Mouse (Mus musculus) gastrocnemius, postnatal 10 days (tissue): ENCODE data around the gene Atp2c1. TPM values are rescaled to one million over a fixed set of nuclear protein-coding genes. Genes with fewer than 3 reads are reported as not detected.

Source experiments
- DNase-seq: peaks from one replicate; pipeline ENCODE4 v3.0.0; 2021; ENCODE audit warnings: mixed read lengths
- long read RNA-seq, 2 experiments: library from polyadenylated mRNA; stranded (forward); transcript quantifications; one replicate each; pipeline ENCODE4 v2.0.0; 2021
- total RNA-seq, 2 experiments: library from RNA; stranded (reverse); gene quantifications; 2 replicates each; pipeline ENCODE4 v1.2.3; 2021

Atp2c1 gene
- 10 to 100 TPM; 35.7 to 47.4 TPM for total RNA-seq
- long read RNA-seq, experiment 1, full-length matches to known transcripts: 35 of 51 reads
- long read RNA-seq, experiment 1, partial matches to known transcripts: 3 of 51 reads
- long read RNA-seq, experiment 1, other reads (novel, unspliced or antisense): 13 of 51 reads
- long read RNA-seq, experiment 2, full-length matches to known transcripts: 24 of 30 reads
- long read RNA-seq, experiment 2, partial matches to known transcripts: 3 of 30 reads
- long read RNA-seq, experiment 2, other reads (novel, unspliced or antisense): 3 of 30 reads

DNA sequence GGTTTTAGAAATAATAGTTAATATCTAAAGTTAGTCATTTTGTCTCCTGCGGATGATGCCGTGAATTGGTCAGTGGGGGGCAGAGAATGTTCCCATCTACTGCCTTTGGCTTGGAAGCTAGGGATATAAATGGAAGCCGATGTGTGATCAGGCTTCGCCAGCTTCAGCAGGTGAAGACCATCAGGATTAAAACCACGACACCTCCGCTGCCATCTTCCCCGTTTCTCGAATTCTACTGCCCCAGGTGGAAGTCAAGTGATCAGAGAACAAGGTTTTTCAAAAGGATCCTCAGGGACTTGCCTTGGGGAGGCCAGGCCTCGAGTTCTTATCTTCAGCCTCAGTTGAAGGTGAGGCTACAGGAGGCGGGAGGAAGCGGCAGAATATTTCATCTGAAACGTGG, at the start of gene Atp2c1:
TSS of gene Atp2c1 (minus strand) at position 101 of the 400 bp plus-strand sequence.
- no peak for DNase-seq

DNA sequence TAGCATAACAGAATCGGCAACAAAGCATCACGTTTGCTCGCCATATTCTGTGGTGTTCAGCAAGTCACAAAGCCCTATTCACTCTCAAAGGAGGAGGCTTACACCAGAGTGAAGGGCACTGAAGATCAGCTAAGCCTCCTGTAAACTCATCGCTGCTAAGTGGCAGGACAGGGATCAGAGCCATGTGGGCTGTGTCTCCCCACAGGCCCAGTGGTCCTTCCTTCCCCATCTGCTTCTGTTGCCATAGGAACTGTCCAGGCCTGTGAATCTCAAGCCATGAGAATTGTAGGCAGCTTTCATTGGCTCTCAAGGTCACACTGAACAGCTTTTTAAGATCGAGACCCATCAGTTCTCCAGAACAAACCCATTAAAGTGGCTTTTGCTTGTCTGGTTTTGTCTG, 30.3 kb upstream of the Atp2c1 start:
- no peak for DNase-seq

GRCm38 (mm10) chr9:105556141-105556735, 29.1 kb upstream of the Atp2c1 start:
- no peak for DNase-seq

- no peak for DNase-seq
Observed at GRCm38 (mm10) chr9:105554439-105554807, 27.3 kb upstream of the Atp2c1 start.

DNA sequence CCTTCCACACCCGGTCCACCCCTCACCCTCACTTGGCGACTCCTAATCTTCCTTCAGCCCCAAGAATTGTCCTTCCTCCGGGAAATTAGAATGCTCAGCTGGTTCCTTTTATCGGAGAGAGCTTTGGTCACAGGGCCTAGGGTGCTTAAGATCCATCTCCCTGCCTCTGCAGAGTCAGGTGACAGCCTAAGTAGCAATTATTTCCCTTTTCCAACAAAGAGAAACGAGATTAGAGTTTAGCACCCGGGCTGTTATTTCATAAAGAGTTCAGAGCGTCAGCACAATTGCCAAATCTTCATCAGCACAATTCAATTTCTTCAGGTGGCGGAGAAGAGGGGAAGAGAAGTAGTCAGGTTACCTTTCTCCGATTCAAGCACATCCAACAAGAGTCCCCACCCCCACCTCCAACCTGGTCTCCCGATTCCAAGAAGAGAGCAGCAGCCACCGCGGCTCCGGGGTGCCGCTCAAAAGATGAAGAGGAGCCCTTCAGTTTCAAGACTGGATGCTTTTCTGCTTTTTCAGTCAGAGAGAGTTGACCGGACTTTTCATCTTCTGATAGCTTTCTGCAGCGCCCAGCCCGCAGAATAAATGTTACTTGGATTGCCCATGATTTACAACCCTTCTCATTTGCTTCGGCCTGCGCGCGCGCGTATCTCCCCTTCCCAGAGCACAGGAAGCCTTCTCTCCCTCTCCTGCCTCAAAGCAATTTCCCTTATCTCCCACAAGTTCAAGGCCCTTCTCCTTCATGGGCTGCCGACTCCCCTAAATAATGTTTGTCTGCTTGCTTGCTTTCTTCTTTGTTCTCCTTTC, 26.7 kb upstream of the Atp2c1 start:
- no peak for DNase-seq

DNA sequence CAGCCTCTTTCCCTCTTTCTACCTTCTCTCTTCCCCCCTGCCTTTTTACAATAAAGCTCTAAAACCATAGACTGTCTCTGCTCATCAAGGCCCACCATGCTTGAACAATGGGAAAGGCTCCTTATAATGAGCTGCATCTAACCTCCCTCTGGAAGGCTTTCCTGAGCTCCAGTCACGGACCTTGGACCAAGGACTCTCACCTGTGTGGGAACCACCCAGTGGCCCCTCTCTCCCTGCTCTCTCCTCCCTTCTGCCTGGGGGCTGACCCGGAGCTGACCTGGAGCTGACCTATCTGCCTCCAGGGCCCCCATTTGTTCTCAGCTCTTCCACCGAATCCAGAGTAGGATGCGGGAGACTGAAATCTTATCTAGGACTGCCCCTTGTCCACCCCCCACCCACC, 24.3 kb upstream of the Atp2c1 start:
- no peak for DNase-seq

DNA sequence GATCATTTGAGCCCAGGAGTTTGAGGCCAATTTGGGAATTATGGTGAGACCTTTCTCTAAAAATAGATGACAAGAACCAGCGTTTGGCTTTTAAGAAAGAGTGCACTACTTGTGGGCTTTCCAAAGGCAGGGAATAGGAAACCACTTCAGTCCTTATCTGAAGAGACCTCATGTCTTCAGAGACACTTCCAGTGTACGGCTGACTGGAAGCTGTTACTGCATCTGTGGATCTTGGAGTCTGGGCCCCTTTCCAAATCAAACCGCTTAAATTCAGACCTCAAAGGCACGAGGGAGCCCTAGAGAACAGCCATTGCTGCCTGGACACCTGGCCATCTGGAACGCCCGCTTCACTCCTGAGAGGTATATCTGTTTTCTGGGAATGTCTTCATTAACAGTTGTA, 22.0 kb upstream of the Atp2c1 start:
- DNase-seq: no peak

DNA sequence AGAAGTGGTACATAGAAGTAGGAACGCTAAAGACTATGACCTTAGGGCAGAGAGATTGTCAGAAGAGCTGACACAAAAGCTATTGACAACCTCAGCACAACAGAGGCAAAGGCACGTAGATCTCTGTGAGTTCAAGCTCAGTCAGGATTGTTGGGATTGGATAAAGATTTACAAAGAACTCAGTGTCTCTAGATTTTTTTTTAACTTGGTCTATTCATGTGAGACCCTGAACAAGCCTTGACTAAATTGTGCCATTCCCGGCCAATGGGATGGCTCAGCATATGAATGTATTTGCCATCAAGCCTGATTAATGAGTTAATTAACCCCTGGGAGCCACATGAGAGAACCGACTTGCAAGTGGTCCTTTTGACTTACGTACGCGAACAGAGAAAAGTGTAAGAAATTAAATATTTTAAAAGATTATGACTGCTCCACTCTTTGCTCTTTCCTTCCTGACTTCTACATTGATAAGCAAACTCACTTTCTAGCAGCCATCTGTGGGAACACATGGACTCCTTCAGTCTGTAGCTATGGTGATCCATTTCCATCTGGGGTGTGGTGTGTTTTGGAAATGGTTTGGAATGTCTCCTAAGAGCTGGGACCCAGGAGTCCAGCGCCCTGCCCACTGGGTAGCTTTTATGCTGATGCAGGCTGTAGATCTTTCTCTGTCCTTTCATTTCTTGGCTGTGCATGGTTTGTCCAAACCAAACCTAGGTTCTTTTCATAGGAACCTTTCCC, 17.1 kb upstream of the Atp2c1 start:
- no peak for DNase-seq

GRCm38 (mm10) chr9:105537473-105537872, 10.4 kb upstream of the Atp2c1 start:
- DNase-seq: no peak

DNA sequence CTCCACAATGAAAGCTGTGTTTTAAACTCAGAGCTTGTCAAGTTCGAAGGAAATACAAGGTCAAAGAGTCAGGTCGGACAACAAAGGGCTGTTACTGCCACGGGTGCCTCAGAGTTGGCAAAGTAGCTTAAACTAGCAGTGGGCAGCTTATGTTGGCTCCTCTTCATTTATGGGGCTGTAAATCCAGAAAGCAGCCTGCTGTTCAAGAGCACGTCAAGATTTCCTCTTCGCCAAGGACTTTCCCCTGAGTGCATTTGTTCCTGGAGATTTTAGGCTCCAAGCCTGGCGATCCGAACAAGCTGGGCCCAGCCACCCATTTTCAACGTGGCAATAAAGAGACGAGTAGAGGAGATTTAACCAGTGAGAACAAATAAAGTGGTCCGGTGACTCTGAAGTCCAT, 9.8 kb upstream of the Atp2c1 start:
- no peak for DNase-seq

DNA sequence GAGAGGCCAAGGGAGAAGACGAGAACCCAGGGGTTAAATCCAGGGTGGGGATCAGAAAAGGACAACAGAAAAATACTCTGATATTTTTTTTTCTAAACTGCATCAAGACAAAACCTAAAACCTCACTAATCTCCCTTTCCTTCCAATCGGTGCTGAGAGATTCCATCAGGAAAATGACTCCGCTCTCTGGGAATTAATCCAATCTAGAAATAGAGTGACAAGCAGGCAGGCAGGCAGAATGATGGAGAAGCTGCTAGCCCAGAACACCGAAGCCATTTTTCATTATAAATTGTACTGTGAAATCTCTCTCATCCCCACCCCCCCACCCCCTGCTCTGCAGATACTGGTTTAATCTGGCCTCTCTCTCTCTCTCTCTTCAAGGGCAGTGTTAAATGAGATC, 1.8 kb downstream of the Atp2c1 start:
- no peak for DNase-seq

DNA sequence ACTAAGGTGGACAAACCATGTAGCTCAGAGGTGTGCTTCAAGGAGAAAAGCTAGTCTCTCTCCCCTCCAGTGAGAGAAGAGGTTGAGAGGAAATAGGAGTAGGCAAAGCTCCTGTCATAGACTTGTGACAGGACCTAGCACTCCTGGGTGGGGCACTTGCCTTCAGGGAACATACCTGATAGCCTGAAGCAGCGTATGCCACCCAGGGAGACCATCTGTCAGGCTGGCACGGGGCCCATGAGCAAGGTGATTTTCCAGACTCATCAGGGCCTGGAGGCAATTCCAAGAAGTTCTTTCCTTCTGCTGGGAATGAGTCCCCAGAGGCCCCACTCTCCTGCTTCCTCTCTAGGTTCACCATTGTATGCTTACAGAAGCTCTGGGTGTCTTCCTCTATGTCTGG, 4.1 kb downstream of the Atp2c1 start:
- DNase-seq: no peak

DNA sequence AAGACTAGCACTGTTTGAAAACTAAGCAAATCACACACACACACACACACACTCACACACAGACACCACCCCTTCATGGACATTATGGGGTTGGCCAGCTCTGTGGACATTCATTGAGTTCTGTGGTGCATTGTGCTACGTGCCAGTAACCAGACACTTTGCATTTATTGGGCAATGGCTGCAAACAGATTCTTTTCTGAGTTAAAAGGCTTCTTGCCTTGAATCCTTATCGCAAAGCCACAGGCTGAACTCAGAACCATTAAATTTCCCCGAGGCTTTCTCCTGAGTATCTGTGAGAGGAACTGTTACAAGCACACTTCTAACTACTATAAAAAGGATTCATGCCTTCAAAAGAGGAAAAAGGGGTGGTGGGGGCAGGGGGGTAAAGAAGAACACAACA, 5.1 kb downstream of the Atp2c1 start:
- DNase-seq: no peak

DNA sequence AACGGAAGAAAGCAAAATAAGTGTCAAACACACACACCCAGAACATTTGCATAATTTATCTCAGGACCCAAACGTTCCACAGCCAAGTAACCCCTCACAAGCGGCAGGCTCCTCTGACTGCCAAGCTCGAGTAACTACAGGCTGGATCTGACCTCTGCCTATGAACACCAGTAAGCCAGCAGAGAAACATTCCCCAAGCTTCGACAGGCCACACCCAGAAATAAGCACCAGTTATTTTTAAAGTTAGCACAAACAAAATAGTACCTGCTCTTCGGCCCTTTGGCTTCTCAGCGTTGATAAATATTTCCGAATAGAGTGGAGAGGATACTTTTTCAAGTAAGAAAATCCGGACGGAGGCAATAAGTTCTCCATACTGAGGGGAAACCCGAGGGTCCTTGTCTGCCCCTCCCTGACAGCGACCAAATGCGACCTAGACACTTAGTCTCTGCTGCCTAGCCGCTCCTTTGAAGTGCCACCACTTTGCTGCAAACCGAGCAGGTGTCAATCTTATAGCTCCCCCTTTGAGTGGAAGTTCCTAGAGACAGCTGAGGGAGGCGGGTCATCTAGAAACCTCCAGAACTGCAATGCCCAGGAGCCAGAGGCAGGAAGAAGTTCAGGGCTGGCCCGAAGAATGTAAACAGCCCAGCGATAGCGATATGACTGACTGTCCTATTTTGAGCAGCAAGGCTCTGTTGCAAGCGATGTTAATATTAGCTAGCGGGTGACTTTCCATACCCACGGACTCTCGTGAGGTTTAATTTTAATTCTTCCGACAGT, 6.2 kb downstream of the Atp2c1 start:
- no peak for DNase-seq

- no peak for DNase-seq
Observed at GRCm38 (mm10) chr9:105519278-105519883, 7.7 kb downstream of the Atp2c1 start.

GRCm38 (mm10) chr9:105503690-105504089, 23.4 kb downstream of the Atp2c1 start:
- no peak for DNase-seq

DNA sequence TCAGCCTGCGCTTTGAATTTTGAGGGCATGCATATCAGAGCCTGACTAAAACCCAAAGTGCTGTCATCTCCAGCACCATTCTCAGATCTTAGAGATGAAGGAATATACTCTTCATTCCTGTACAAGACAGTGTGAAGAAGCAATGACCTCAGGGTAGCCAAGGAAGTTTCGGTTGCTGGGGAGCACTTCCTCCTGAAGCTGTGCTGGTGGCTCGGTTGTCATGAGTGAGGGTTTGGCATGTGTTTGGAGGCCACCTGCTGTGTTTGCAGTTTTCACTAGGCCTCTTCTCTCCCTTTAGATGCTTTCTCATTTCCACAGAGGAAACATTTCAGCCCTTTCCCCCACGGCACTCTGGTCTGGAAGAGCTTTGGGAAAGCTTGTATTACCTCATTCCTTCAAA, 24.7 kb downstream of the Atp2c1 start:
- DNase-seq: no peak

DNA sequence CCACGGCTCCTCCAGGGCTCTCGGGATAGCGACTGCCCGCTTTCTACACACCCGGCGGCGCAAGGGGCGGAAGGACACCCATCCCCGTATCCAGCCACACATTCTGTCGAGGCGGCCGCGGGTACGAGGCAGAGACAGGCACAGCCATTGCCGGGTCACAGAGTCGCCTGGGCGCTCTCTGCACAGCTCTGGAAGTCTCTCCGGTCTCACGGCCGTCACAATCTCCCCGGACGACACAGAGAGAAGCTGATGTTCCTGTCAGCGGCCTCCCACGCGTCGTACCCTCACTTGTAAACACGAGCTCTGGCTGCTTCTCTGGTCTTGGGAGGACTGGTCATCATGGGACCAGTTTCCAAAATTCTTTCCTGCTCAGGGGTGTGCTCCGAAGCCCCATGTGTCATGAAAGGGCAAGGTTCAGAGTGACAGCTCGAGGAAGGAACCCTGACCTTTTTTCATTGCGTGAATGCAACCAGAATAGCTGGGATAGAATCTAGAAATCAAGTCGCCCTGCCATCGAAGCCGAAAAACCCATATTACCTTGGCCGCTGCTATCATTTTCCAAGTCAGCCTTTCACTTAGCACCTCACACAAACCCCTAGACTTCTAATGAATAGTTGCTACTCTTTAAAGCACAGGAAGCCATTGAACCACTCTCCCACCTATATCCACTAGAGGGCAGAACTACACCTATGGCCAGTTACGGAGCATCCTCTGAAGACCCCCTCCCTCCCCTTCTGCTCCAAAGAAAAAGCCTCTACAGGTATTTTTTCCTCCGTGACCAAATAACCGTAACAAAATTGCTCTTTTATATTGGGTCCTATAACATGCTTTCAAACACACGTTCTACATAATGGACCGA, 31.6 kb downstream of the Atp2c1 start:
- DNase-seq: peak; percentile 8

DNA sequence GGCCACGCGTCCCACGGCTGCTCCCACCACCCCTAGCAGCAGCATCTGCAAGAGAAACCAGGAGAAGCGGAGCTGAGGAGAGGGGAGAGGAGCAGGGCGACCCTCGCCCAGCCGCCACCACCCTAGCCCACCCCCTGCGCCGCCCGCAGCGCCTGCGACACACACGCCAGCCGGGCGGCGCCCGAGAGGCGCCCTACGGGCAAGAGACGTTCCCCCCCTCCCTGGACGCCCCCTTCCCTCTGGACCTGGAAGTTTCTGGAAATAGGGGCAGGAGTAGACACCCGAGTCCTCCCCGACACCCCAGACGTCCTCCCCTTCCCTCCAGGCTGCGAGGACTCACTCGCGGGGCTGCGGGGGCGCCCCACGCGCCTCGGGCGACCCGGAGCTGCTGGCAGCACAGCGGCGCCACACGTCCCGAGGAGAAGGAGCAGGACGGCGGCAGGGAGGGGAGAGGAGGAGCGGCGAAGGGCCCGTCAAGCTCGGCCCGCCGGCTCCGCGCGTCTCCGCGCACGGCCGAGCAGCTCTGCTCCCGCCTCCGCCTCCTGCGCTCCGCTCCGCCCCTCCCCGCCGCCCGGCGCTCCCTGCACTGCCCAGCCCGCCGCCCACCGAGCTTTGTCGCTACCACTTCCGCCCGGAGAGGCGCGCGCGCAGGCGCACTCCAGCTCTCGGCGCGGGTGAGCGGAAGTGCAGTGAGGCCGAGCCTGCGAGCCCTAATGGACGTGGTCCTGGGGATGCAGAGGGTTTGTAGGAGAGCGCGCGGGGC, 32.4 kb downstream of the Atp2c1 start:
- DNase-seq: peak; percentile 97

DNA sequence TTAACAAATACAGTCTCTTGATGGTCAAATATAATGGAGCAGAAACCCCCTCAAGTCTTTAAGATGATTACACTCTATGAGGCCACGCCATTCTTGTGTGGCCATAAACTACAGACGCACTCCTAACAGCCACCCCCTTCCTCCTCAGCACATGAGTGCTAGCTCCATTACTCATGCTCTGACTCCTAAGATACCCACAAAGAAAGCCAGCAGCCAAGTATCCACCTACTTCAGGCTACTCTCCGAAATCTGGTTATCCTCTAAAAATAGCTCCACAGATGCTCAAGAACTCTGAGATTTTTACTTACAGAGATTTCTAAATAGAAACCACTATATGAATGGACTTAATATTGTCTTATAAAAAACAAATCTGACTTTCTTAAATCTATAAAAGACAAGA, 34.4 kb downstream of the Atp2c1 start:
- no peak for DNase-seq
